Mouse (Mus musculus) spleen, adult 2 months (tissue): ENCODE data around the gene Prelp.

Experiments
- CTCF ChIP-seq: fragments of 200-500 bp; IDR thresholded peaks from 2 replicates; pipeline ENCODE4 v1.5.1; 2011; ENCODE audit warnings: mild to moderate bottlenecking, inconsistent platforms; ENCODE audit not compliant: insufficient read depth, insufficient read length, insufficient replicate concordance; ENCODE audit errors: extremely low read depth
- POLR2A ChIP-seq: fragments of 200-500 bp; IDR thresholded peaks from 2 replicates; pipeline ENCODE4 v1.6.1; 2011; ENCODE audit warnings: low read depth, low read length, inconsistent platforms

GRCm38 (mm10) chr1:133891489-133891888 is 29.7 kb downstream of the Prelp start:
- TF ChIP-seq CTCF (no peak), POLR2A (no peak)
